Mouse (Mus musculus) stomach, postnatal 0 days (tissue): ENCODE measurements at regions not wholly inside any gene's neighbourhood (a gene's known extent, or its start where the extent isn't known, plus 50 kb on each side); places are given as distances from the start of the nearest gene placed in this dataset.

Experiments
- CTCF ChIP-seq: IDR thresholded peaks from 2 replicates; pipeline ENCODE4 v1.5.1; 2016; ENCODE audit warnings: antibody characterized with exemption, low read depth, mild to moderate bottlenecking, moderate library complexity
- EP300 ChIP-seq: optimal IDR thresholded peaks from 2 replicates; pipeline ENCODE3; 2016; ENCODE audit warnings: antibody characterized with exemption

GRCm38 (mm10) chr4:35356904-35357563 is 131.1 kb upstream of the C9orf72 start:
- no peak for TF ChIP-seq EP300
- no peak for TF ChIP-seq CTCF
